Mouse (Mus musculus) midbrain, embryonic 15.5 days (tissue): ENCODE measurements around the gene Fermt2. TPM values are rescaled to one million over a fixed set of nuclear protein-coding genes. Genes with fewer than 3 reads are reported as not detected.
"Not testable (repeated sequence)": the region's sequence is repeated elsewhere in the genome, so short reads cannot be mapped to it uniquely, and the experiment has no call there.

ENCODE experiments used
- ATAC-seq: fragments of 200-750 bp; cut with Nextera tagmentation; replicated peaks from 2 replicates; pipeline ENCODE4 v1.8.0; 2017; ENCODE audit warnings: moderate TSS enrichment
- H3K27ac ChIP-seq: fragments of 300-500 bp; sonication (generic); 2 replicates; pipeline ENCODE4 v1.5.1; 2015; ENCODE audit warnings: mild to moderate bottlenecking, inconsistent platforms
- H3K27me3 ChIP-seq: fragments of 300-500 bp; sonication (generic); replicated peaks from 2 replicates; pipeline ENCODE4 v1.6.1; 2015; ENCODE audit warnings: inconsistent platforms
- H3K36me3 ChIP-seq: fragments of 300-500 bp; sonication (generic); replicated peaks from 2 replicates; pipeline ENCODE4 v1.6.1; 2015; ENCODE audit warnings: inconsistent platforms
- H3K4me1 ChIP-seq: fragments of 300-500 bp; sonication (generic); 2 replicates; pipeline ENCODE4 v1.6.1; 2015; ENCODE audit warnings: inconsistent platforms
- H3K4me2 ChIP-seq: fragments of 300-500 bp; sonication (generic); 2 replicates; pipeline ENCODE4 v1.6.1; 2015; ENCODE audit warnings: inconsistent platforms, mild to moderate bottlenecking, moderate library complexity
- H3K4me3 ChIP-seq: fragments of 300-500 bp; sonication (generic); 2 replicates; pipeline ENCODE4 v1.5.1; 2015; ENCODE audit warnings: mild to moderate bottlenecking, inconsistent platforms
- H3K9ac ChIP-seq: fragments of 300-500 bp; sonication (generic); 2 replicates; pipeline ENCODE4 v1.6.1; 2015; ENCODE audit warnings: mild to moderate bottlenecking, inconsistent platforms
- H3K9me3 ChIP-seq: fragments of 300-500 bp; sonication (generic); 2 replicates; pipeline ENCODE4 v1.6.1; 2016; ENCODE audit warnings: inconsistent platforms
- WGBS: fragments of 180-500 bp; shearing (Covaris S2); methylation state at CpG from one replicate; pipeline ENCODE4 v1.1.7; 2015; ENCODE audit warnings: mixed read lengths; 5-methylcytosine and 5-hydroxymethylcytosine counted together
- polyA plus RNA-seq: library from polyadenylated mRNA; unstranded; fragments of >200 nt; fragmentation: Nextera tagmentation; extraction: Ambion mirVana; gene quantifications from 2 replicates; pipeline ENCODE4 v1.2.1, GENCODE M21; 2015

Gene Fermt2
- polyA plus RNA-seq, 1 experiment from 2014 or later, result 55.3 TPM

- Histone ChIP-seq H3K27ac (no peak overlapping the region), H3K36me3 (peaks cover 9% of the 10 kb centered on the region), H3K4me1 (no peaks in the 10 kb centered on the region), H3K9me3 (no peaks in the 10 kb centered on the region), H3K4me2 (no peak overlapping the region), H3K9ac (no peak overlapping the region), H3K4me3 (no peak overlapping the region), H3K27me3 (no peaks in the 10 kb centered on the region)
- no peak for ATAC-seq
- 94% methylated on average over 7 of the region's 7 CpGs for WGBS
Observed at GRCm38 (mm10) chr14:45476990-45477389, 52.9 kb downstream of the Fermt2 start.

- no peak for ATAC-seq
- no peaks in the 10 kb centered on the region for H3K27me3 ChIP-seq
- WGBS, result 96% methylated on average over 10 of the region's 10 CpGs
- no peak overlapping the region for H3K9ac ChIP-seq
- peaks cover 11% of the 10 kb centered on the region for H3K36me3 ChIP-seq
- no peak overlapping the region for H3K4me3 ChIP-seq
- H3K4me1 ChIP-seq, result no peaks in the 10 kb centered on the region
- H3K27ac ChIP-seq, result no peak overlapping the region
- no peak overlapping the region for H3K4me2 ChIP-seq
- no peaks in the 10 kb centered on the region for H3K9me3 ChIP-seq
Observed at GRCm38 (mm10) chr14:45472536-45472935, 57.4 kb downstream of the Fermt2 start.

- H3K27me3 ChIP-seq, result no peaks in the 10 kb centered on the region
- WGBS, result 90% methylated on average over 8 of the region's 8 CpGs
- no peak overlapping the region for H3K27ac ChIP-seq
- ATAC-seq, result no peak
- no peak overlapping the region for H3K4me3 ChIP-seq
- peaks cover 20% of the 10 kb centered on the region for H3K36me3 ChIP-seq
- H3K9ac ChIP-seq, result no peak overlapping the region
- no peak overlapping the region for H3K4me2 ChIP-seq
- H3K9me3 ChIP-seq, result no peaks in the 10 kb centered on the region
- H3K4me1 ChIP-seq, result no peaks in the 10 kb centered on the region
Observed at GRCm38 (mm10) chr14:45469446-45469845, 60.5 kb downstream of the Fermt2 start.

GRCm38 (mm10) chr14:45466371-45466770 is 63.5 kb downstream of the Fermt2 start:
- H3K36me3 ChIP-seq, result peaks cover 25% of the 10 kb centered on the region
- ATAC-seq, result not testable (repeated sequence)

GRCm38 (mm10) chr14:45464036-45465035 is 65.6 kb downstream of the Fermt2 start:
- H3K9me3 ChIP-seq, result no peaks in the 10 kb centered on the region
- no peaks in the 10 kb centered on the region for H3K27me3 ChIP-seq
- peaks cover 24% of the 10 kb centered on the region for H3K36me3 ChIP-seq
- H3K4me1 ChIP-seq, result peaks cover 16% of the 10 kb centered on the region
- H3K9ac ChIP-seq, result no peak overlapping the region
- H3K4me2 ChIP-seq, result no peak overlapping the region
- 69% methylated on average over 19 of the region's 19 CpGs for WGBS
- H3K4me3 ChIP-seq, result no peak overlapping the region
- no peak for ATAC-seq
- H3K27ac ChIP-seq, result no peak overlapping the region

More at GRCm38 (mm10) chr14:45466371-45466770, 63.5 kb downstream of the Fermt2 start:
- 92% methylated on average over 8 of the region's 8 CpGs for WGBS
- H3K9ac ChIP-seq, H3K27ac ChIP-seq, H3K4me2 ChIP-seq, H3K4me3 ChIP-seq, H3K9me3 ChIP-seq, H3K27me3 ChIP-seq: not testable (repeated sequence)
- H3K4me1 ChIP-seq, result peaks cover 16% of the 10 kb centered on the region

- WGBS, result 19% methylated on average over 10 of the region's 10 CpGs
- H3K36me3 ChIP-seq, result peaks cover 20% of the 10 kb centered on the region
- H3K27me3 ChIP-seq, result no peaks in the 10 kb centered on the region
- no peak overlapping the region for H3K4me3 ChIP-seq
- peaks cover 16% of the 10 kb centered on the region for H3K4me1 ChIP-seq
- no peak overlapping the region; the same call in 1 of the 2 replicates for H3K9ac ChIP-seq
- peak overlapping the region; percentile 71 for H3K27ac ChIP-seq
- no peak for ATAC-seq
- no peaks in the 10 kb centered on the region for H3K9me3 ChIP-seq
- no peak overlapping the region for H3K4me2 ChIP-seq
Observed at GRCm38 (mm10) chr14:45463599-45463998, 66.3 kb downstream of the Fermt2 start.

- ATAC-seq, result peak; percentile 49
Observed at GRCm38 (mm10) chr14:45462875-45463475, 66.9 kb downstream of the Fermt2 start.

GRCm38 (mm10) chr14:45462374-45462773 is 67.5 kb downstream of the Fermt2 start:
- Histone ChIP-seq H3K9me3 (no peaks in the 10 kb centered on the region), H3K4me3 (no peak overlapping the region), H3K27me3 (no peaks in the 10 kb centered on the region), H3K4me2 (peak overlapping the region; percentile 3; the same call in 1 of the 2 replicates), H3K4me1 (peaks cover 16% of the 10 kb centered on the region), H3K9ac (0 out of 2 replicates have a peak overlapping the region, but pooled peaks have one; percentile 7), H3K36me3 (peaks cover 19% of the 10 kb centered on the region), H3K27ac (peak overlapping the region; percentile 71)
- 15% methylated on average over 6 of the region's 6 CpGs for WGBS
- peak; percentile 92 for ATAC-seq

More at GRCm38 (mm10) chr14:45462875-45463475, 66.9 kb downstream of the Fermt2 start:
- H3K4me2 ChIP-seq, result peak overlapping the region; percentile 3; the same call in 1 of the 2 replicates
- H3K36me3 ChIP-seq, result peaks cover 20% of the 10 kb centered on the region
- H3K4me3 ChIP-seq, result no peak overlapping the region
- no peaks in the 10 kb centered on the region for H3K27me3 ChIP-seq
- H3K4me1 ChIP-seq, result peaks cover 16% of the 10 kb centered on the region
- H3K27ac ChIP-seq, result peak overlapping the region; percentile 71
- no peak overlapping the region; the same call in 1 of the 2 replicates for H3K9ac ChIP-seq
- 27% methylated on average over 10 of the region's 10 CpGs for WGBS
- H3K9me3 ChIP-seq, result no peaks in the 10 kb centered on the region

GRCm38 (mm10) chr14:45461945-45462344 is 68.0 kb downstream of the Fermt2 start:
- H3K27ac ChIP-seq, result 0 out of 2 replicates have a peak overlapping the region, but pooled peaks have one; percentile 71
- 78% methylated on average over 6 of the region's 6 CpGs for WGBS
- no peaks in the 10 kb centered on the region for H3K27me3 ChIP-seq
- no peak overlapping the region for H3K4me3 ChIP-seq
- peak; percentile 31 for ATAC-seq
- H3K4me1 ChIP-seq, result peaks cover 18% of the 10 kb centered on the region
- peaks cover 15% of the 10 kb centered on the region for H3K36me3 ChIP-seq
- H3K4me2 ChIP-seq, result no peak overlapping the region
- no peak overlapping the region for H3K9ac ChIP-seq
- H3K9me3 ChIP-seq, result no peaks in the 10 kb centered on the region

- WGBS, result 95% methylated on average over 10 of the region's 10 CpGs
- ATAC-seq, result no peak
Observed at GRCm38 (mm10) chr14:45460491-45460890, 69.4 kb downstream of the Fermt2 start.

GRCm38 (mm10) chr14:45459877-45460276 is 70.0 kb downstream of the Fermt2 start:
- H3K9me3 ChIP-seq, result no peaks in the 10 kb centered on the region
- no peak for ATAC-seq
- H3K27ac ChIP-seq, result no peak overlapping the region
- 95% methylated on average over 14 of the region's 14 CpGs for WGBS
- H3K4me2 ChIP-seq, result no peak overlapping the region
- H3K27me3 ChIP-seq, result no peaks in the 10 kb centered on the region
- H3K36me3 ChIP-seq, result peaks cover 12% of the 10 kb centered on the region
- H3K4me3 ChIP-seq, result no peak overlapping the region
- no peak overlapping the region for H3K9ac ChIP-seq
- peaks cover 28% of the 10 kb centered on the region for H3K4me1 ChIP-seq

More at GRCm38 (mm10) chr14:45460491-45460890, 69.4 kb downstream of the Fermt2 start:
- H3K4me1 ChIP-seq, result peaks cover 28% of the 10 kb centered on the region
- no peak overlapping the region for H3K4me2 ChIP-seq
- H3K9ac ChIP-seq, result no peak overlapping the region
- H3K27ac ChIP-seq, result no peak overlapping the region
- no peaks in the 10 kb centered on the region for H3K27me3 ChIP-seq
- H3K36me3 ChIP-seq, result peaks cover 12% of the 10 kb centered on the region
- no peak overlapping the region for H3K4me3 ChIP-seq
- H3K9me3 ChIP-seq, result no peaks in the 10 kb centered on the region

GRCm38 (mm10) chr14:45457003-45457402 is 72.9 kb downstream of the Fermt2 start:
- peak overlapping the region; percentile 70 for H3K27ac ChIP-seq

More at GRCm38 (mm10) chr14:45457003-45457402, 72.9 kb downstream of the Fermt2 start:
- 0 out of 2 replicates have a peak, but pooled peaks have one; percentile 9 for ATAC-seq
- Histone ChIP-seq H3K4me2 (no peak overlapping the region), H3K9me3 (no peaks in the 10 kb centered on the region), H3K27me3 (no peaks in the 10 kb centered on the region), H3K9ac (no peak overlapping the region), H3K36me3 (peaks cover 12% of the 10 kb centered on the region; the same call in 1 of the 2 replicates), H3K4me1 (peaks cover 17% of the 10 kb centered on the region), H3K4me3 (no peak overlapping the region)
- WGBS, result 82% methylated on average over 9 of the region's 9 CpGs
